Mouse (Mus musculus) intestine, embryonic 14.5 days (tissue): ENCODE data around the gene Dnah2. TPM values are rescaled to one million over a fixed set of nuclear protein-coding genes. Genes with fewer than 3 reads are reported as not detected.
"Not testable (repeated sequence)": the region's sequence is repeated elsewhere in the genome, so short reads cannot be mapped to it uniquely, and the experiment has no call there.

Experiments
- ATAC-seq: fragments of 200-750 bp; cut with Nextera tagmentation; replicated peaks from 2 replicates; pipeline ENCODE4 v1.8.0; 2017; ENCODE audit warnings: low read depth, moderate number of reproducible peaks, moderate TSS enrichment, moderate library complexity; ENCODE audit not compliant: low FRiP score, low TSS enrichment
- DNase-seq: peaks from one replicate; pipeline ENCODE4 v3.0.0-alpha.2; 2018; ENCODE audit warnings: low spot score
- H3K27ac ChIP-seq: fragments of 300-500 bp; sonication (generic); 2 replicates; pipeline ENCODE4 v1.5.1; 2014; ENCODE audit warnings: low read depth, mild to moderate bottlenecking, control low read depth
- H3K27me3 ChIP-seq: fragments of 300-500 bp; sonication (generic); replicated peaks from 2 replicates; pipeline ENCODE4 v1.6.1; 2014; ENCODE audit warnings: low read length, control low read depth; ENCODE audit not compliant: control insufficient read depth, insufficient read depth
- H3K36me3 ChIP-seq: fragments of 300-500 bp; sonication (generic); 2 replicates; pipeline ENCODE4 v1.6.1; 2014; ENCODE audit warnings: low read length, control low read depth; ENCODE audit not compliant: control insufficient read depth, insufficient read depth
- H3K4me1 ChIP-seq: fragments of 300-500 bp; sonication (generic); replicated peaks from 2 replicates; pipeline ENCODE4 v1.6.1; 2014; ENCODE audit warnings: low read length, control low read depth, mixed read lengths; ENCODE audit not compliant: control insufficient read depth, insufficient read depth
- H3K4me2 ChIP-seq: fragments of 300-500 bp; sonication (generic); 2 replicates; pipeline ENCODE4 v1.6.1; 2014; ENCODE audit warnings: low read length
- H3K4me3 ChIP-seq: fragments of 300-500 bp; sonication (generic); 2 replicates; pipeline ENCODE4 v1.5.1; 2014; ENCODE audit warnings: low read depth, low read length, control low read depth, mixed read lengths
- H3K9ac ChIP-seq: fragments of 300-500 bp; sonication (generic); 2 replicates; pipeline ENCODE4 v1.6.1; 2014; ENCODE audit warnings: mild to moderate bottlenecking, low read length
- H3K9me3 ChIP-seq: fragments of 300-500 bp; sonication (generic); 2 replicates; pipeline ENCODE4 v1.6.1; 2016; ENCODE audit warnings: low read length, control low read depth; ENCODE audit not compliant: control insufficient read depth
- WGBS: fragments of 180-500 bp; shearing (Covaris S2); extraction: QIAGEN DNeasy Blood & Tissue Kit; methylation state at CpG from one replicate; pipeline ENCODE4 v1.1.7; 2014; 5-methylcytosine and 5-hydroxymethylcytosine counted together
- polyA plus RNA-seq: library from polyadenylated mRNA; unstranded; fragments of >200 nt; fragmentation: Nextera tagmentation; extraction: Ambion mirVana; gene quantifications from 2 replicates; pipeline ENCODE4 v1.2.1, GENCODE M21; 2014

Gene Dnah2
- polyA plus RNA-seq, 1 experiment from 2014 or later: 1.9 TPM

DNA sequence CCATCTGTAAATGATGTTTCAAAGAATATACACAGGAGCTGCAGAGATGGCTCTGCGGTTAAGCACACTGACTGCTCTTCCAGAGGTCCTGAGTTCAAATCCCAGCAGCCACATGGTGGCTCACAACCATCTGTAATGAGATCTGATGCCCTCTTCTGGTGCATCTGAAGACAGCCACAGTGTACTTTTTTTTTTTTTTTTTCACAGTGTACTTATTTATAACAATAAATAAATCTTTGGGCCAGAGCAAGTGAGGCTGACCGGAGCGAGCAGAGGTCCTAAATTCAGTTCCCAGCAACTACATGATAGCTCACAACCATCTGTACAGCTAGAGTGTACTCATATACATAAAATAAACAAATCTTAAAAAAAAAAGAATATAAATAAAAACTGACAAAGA lies 18.6 kb downstream of the Dnah2 start:
- not testable (repeated sequence) for ATAC-seq, H3K9ac ChIP-seq, H3K9me3 ChIP-seq, H3K36me3 ChIP-seq, H3K27me3 ChIP-seq, H3K4me1 ChIP-seq, H3K4me2 ChIP-seq, H3K4me3 ChIP-seq, H3K27ac ChIP-seq, DNase-seq
- 91% methylated on average over 3 of the region's 3 CpGs for WGBS

DNA sequence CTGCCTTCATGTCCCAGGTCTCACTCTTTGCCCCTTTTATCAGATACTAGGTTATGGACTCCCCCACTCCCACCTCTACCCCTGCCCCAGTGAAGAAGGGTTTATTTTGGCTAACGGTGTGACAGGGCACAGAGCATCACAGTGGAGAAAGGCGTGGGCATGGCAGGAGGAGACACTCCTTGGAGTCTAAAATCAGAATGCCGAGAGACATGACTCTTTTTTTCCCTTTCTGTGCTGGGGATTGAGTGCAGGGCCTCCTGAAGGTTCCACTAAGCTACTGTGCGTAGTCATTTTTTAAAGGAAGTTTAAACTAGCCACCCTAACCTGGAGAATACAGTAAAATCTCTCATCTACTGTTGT lies 20.9 kb downstream of the Dnah2 start:
- DNase-seq (no peak), ATAC-seq (no peak)
- Histone ChIP-seq H3K4me3 (no peak overlapping the region), H3K4me1 (peaks cover 8% of the 10 kb centered on the region; the same call in 1 of the 2 replicates), H3K36me3 (no peaks in the 10 kb centered on the region), H3K9ac (no peak overlapping the region), H3K9me3 (no peaks in the 10 kb centered on the region), H3K4me2 (no peak overlapping the region), H3K27ac (no peak overlapping the region), H3K27me3 (no peaks in the 10 kb centered on the region)
- 81% methylated on average over 4 of the region's 4 CpGs for WGBS

DNA sequence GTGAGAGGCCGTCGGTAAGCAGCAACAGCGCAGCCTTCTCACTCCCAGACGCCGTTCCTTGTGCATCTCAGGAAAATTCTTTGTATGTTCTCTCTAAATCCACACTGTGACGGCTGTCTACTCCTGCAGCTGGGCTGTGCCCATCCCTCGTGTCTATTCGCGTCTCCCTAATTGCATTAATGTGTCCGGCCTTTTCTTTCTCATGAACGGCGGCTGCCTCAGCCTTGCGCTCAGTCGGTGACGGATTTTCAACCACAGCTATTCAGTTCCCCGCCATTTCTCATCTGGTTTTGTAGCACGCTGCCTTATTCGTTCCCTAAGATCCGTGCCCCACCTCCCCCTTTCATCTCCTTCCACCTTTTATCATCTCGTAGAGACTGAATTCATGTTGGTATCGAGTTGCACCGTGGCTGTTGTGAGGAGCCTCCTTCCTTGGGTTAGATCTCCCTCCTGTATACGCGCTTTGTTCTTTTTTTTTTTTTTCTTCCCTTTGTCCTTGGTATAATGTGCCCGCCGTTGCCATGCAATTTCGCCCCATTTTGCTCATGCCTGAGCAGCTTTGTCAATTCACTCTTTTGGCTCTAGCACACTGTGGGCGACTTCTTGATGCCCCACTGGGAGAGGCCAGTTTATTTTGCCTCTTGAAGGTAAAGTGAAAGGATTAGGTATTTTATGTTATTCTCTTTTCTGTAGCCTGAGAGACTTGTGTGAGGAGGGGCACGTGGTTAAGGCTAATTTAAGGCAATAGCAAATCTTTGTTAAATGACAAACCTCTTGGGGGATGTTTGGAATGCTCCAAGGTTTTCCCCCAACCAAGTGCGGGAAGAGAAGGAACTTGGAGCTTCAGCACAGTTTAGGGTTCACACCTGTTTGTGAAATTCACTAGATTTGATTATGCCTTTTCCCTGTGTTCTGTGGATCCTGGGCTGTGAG lies 21.5 kb downstream of the Dnah2 start:
- H3K4me1 ChIP-seq: peaks cover 8% of the 10 kb centered on the region; the same call in 1 of the 2 replicates
- ATAC-seq: no peak
- H3K36me3 ChIP-seq: no peaks in the 10 kb centered on the region
- WGBS: 16% methylated on average over 30 of the region's 30 CpGs
- peak overlapping the region; percentile 17 for H3K4me3 ChIP-seq
- no peak overlapping the region for H3K27ac ChIP-seq
- peak overlapping the region; percentile 53 for H3K4me2 ChIP-seq
- DNase-seq: peak; percentile 76
- peak overlapping the region; percentile 41 for H3K9ac ChIP-seq
- no peaks in the 10 kb centered on the region for H3K9me3 ChIP-seq
- H3K27me3 ChIP-seq: no peaks in the 10 kb centered on the region

DNA sequence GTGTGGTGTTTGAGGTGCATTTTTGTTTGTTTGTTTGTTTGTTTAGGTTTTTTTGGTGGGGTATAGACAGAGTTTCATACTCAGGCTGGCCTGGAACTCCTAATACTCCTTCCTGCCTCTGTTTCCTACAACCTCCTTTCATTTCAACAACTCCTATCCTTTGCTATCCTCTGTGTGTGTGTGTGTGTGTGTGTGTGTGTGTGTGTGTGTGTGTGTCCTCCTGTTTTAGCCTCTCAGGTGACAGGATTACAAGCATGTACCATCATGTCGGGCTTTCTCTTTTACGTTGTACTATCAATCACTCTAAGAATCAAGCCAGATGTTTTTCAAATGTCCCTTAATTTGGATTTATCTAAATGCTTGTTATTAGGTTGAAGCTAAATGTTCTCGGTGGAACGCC lies 22.3 kb downstream of the Dnah2 start:
- ATAC-seq (no peak), DNase-seq (no peak)
- no peaks in the 10 kb centered on the region for H3K9me3 ChIP-seq
- peaks cover 8% of the 10 kb centered on the region; the same call in 1 of the 2 replicates for H3K4me1 ChIP-seq
- no peaks in the 10 kb centered on the region for H3K27me3 ChIP-seq
- H3K27ac ChIP-seq: no peak overlapping the region
- 0 out of 2 replicates have a peak overlapping the region, but pooled peaks have one; percentile 41 for H3K9ac ChIP-seq
- H3K4me3 ChIP-seq: 0 out of 2 replicates have a peak overlapping the region, but pooled peaks have one; percentile 17
- H3K4me2 ChIP-seq: peak overlapping the region; percentile 53
- H3K36me3 ChIP-seq: no peaks in the 10 kb centered on the region
- 41% methylated on average over 4 of the region's 4 CpGs for WGBS

DNA sequence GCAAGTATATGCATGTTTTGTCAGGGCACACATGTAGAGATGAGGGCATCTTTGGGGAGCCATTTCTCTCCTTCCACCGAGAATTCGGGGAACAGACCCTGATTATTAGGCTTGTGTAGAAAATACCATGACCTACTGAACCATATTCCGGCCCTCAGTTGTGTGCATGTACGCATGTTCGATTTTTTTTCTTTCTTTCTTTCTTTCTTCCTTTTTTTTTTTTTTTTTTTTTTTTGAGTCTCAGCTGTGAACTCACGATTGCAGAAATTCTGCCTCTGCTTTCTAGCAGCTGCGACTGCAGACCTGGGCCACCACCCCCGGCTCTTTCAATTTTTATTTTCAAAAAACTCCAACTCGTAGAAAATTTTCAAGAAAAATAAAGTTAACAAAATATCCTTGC lies 23.2 kb downstream of the Dnah2 start:
- Histone ChIP-seq H3K9me3 (no peaks in the 10 kb centered on the region), H3K27ac (no peak overlapping the region), H3K27me3 (no peaks in the 10 kb centered on the region), H3K9ac (no peak overlapping the region), H3K4me3 (no peak overlapping the region), H3K36me3 (no peaks in the 10 kb centered on the region), H3K4me2 (no peak overlapping the region), H3K4me1 (peaks cover 8% of the 10 kb centered on the region; the same call in 1 of the 2 replicates)
- 86% methylated on average over 9 of the region's 9 CpGs for WGBS
- DNase-seq: no peak
- ATAC-seq: no peak

DNA sequence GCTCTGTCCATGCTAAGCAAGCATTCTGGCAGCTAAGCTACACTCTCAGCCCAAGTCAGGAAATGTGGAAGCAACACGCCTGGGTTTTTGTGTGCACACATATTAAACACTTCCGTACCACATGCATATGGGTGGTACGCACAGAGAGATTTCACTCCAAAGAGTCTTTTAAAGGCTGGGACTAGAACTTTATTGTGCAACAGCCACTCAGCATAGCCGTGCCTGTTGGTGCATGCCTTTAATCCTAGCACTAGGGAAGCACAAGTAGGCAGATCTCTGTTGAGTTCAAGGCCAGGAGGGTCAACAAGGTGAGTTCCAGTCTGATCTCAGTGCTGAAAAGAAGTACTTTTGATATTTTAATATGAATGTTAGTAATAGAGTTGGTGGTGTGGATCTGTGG lies 25.3 kb downstream of the Dnah2 start:
- H3K27me3 ChIP-seq: no peaks in the 10 kb centered on the region
- WGBS: 86% methylated on average over 4 of the region's 4 CpGs
- no peaks in the 10 kb centered on the region for H3K9me3 ChIP-seq
- no peaks in the 10 kb centered on the region for H3K36me3 ChIP-seq
- no peak for DNase-seq
- no peak for ATAC-seq
- peaks cover 8% of the 10 kb centered on the region; the same call in 1 of the 2 replicates for H3K4me1 ChIP-seq
- H3K27ac ChIP-seq: no peak overlapping the region
- H3K4me2 ChIP-seq: no peak overlapping the region
- H3K4me3 ChIP-seq: no peak overlapping the region
- H3K9ac ChIP-seq: no peak overlapping the region

DNA sequence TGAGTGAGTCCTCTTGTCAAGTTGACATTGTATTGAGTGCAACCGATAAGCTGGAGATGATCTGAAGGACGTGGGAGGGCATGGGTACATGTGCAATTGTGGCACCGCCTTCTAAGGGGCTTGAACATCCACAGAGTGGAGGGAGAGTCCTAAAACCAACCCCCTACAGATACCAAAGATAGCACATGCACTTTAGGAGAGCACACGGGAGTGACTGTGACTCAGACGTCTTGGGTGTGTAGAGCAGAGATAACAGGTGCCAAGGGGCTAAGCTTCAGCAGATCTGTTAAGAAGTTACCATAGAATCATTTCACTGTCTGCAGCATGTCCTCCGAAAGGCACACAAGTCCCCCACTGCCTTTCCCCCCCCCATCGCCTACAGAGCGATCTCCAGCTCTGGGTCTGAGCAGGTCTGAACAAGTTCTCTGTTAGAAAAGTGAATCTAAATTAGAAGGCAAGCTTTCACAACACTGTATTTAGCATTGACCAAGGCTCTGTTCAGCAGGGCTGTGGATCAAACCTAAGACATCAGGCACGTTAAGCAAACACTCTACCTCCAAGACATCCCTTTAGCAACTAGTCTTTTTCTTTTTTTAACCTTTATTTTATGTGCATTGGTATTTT lies 27.3 kb downstream of the Dnah2 start:
- no peak overlapping the region for H3K27ac ChIP-seq
- no peaks in the 10 kb centered on the region for H3K9me3 ChIP-seq
- no peaks in the 10 kb centered on the region for H3K4me1 ChIP-seq
- WGBS: 85% methylated on average over 9 of the region's 9 CpGs
- no peaks in the 10 kb centered on the region for H3K27me3 ChIP-seq
- DNase-seq (no peak), ATAC-seq (no peak)
- no peaks in the 10 kb centered on the region for H3K36me3 ChIP-seq
- no peak overlapping the region for H3K4me2 ChIP-seq
- no peak overlapping the region for H3K9ac ChIP-seq
- no peak overlapping the region for H3K4me3 ChIP-seq

DNA sequence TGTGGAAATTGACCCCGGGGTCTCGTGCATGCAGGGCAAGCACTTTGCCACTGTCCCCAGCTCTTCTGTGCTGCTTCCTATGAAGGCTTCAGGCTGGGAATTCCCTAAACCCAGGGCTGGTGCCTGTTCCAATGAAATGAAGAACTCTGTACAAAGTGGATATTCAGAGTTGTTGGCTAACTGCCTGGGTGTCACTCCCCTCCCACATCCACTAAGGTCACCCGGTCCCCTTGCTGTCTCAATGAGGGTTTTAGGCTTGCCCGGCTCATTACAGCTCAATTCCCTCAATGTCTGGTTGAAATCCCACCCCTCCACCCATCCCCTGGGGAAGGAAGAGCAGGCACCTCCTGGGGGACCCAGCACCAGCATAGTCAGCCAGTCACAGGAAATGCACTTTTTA lies 28.9 kb downstream of the Dnah2 start:
- 72% methylated on average over 4 of the region's 4 CpGs for WGBS
- Histone ChIP-seq H3K4me3 (no peak overlapping the region), H3K36me3 (no peaks in the 10 kb centered on the region), H3K9me3 (no peaks in the 10 kb centered on the region), H3K9ac (no peak overlapping the region), H3K4me2 (no peak overlapping the region), H3K27ac (no peak overlapping the region), H3K4me1 (no peaks in the 10 kb centered on the region), H3K27me3 (no peaks in the 10 kb centered on the region)
- ATAC-seq (no peak), DNase-seq (no peak)
